Mouse (Mus musculus) gastrocnemius, postnatal 14 days (tissue): ENCODE measurements around the gene Ndel1. TPM values are rescaled to one million over a fixed set of nuclear protein-coding genes. Genes with fewer than 3 reads are reported as not detected.

ENCODE experiments used
- DNase-seq: peaks from one replicate; pipeline ENCODE4 v3.0.0; 2021; ENCODE audit warnings: mixed read lengths
- intact Hi-C: fragments of 180-260 bp; cut with DNase I; formaldehyde crosslinking; loops from one replicate; pipeline ENCODE4 v1.15.1; 2025; ENCODE audit warnings: low total_unique reads
- total RNA-seq, 2 experiments: library from RNA; stranded (reverse); gene quantifications; 2 replicates each; pipeline ENCODE4 v1.2.3; 2021

Ndel1 gene
- total RNA-seq, 2 experiments from 2014 or later: 54.3 to 61.1 TPM

DNA sequence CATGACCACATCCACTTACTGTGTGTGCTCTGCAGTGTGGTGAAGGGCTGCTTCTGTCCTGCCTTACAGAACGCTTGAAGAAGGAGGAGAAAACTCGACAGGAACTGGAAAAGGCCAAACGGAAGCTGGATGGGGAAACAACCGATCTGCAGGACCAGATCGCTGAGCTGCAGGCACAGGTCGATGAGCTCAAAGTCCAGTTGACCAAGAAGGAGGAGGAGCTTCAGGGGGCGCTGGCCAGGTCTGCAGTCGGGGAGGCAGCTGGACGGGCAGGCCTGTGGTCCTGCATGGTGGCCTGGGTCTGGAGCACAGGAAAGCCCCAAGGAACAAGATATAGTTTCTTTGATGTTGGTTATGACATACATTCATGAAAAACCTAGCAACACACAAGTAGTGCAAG is 79.9 kb downstream of the Ndel1 start:
- intact Hi-C loops: no loop called here
- DNase-seq: no peak

DNA sequence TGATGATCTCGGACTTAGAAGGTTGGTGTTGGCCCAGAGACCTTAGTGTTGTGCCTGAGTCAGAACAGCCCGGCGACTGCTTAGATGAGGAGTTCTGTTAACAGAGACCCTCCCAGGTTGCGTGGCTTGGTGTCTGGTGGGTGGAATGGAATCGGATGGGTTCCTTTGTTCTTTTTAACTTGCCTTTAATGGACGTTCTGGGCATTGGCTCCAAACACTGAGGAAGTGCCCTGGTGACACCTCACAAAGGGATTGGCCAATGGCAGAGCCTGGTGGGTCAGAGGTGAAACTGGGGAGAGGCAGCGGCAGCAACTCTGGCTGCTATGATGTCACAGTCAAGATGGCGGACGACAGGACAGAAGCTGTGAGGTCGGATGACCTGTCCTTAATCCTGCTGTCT is 80.9 kb downstream of the Ndel1 start:
- no peak for DNase-seq
- intact Hi-C loops: no loop called here

DNA sequence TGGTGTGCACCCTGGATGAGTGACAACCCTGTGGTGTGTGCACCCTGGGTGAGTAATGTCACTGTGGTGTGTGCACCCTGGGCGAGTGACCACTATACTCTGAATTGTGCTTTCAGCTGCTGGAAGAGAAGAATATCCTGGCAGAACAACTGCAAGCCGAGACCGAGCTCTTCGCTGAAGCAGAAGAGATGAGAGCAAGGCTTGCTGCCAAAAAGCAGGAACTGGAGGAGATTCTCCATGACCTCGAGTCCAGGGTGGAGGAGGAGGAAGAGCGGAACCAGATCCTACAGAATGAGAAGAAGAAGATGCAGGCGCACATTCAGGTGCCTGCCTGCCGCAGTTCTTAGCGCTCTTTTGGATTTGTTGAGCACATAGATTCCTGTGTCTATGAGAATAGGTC is 84.4 kb downstream of the Ndel1 start:
- DNase-seq: no peak
- intact Hi-C loops: no loop called here

DNA sequence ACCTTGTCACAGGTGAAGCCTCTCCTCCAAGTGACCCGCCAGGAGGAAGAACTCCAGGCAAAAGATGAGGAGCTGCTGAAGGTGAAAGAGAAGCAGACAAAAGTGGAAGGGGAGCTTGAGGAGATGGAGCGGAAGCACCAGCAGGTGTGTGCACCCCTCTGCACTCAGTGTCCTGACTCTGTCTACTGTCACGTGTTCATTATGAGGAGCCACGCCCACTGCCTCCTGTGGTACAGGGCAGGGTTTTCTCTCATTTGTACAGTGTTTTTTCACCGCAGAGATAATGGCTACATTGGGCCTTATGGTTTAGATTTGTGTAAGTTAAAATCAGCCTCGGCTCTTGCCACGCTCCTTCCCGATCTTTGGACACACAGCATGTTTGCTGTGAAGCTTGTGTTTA is 85.8 kb downstream of the Ndel1 start:
- intact Hi-C loops: no loop called here
- DNase-seq: no peak

DNA sequence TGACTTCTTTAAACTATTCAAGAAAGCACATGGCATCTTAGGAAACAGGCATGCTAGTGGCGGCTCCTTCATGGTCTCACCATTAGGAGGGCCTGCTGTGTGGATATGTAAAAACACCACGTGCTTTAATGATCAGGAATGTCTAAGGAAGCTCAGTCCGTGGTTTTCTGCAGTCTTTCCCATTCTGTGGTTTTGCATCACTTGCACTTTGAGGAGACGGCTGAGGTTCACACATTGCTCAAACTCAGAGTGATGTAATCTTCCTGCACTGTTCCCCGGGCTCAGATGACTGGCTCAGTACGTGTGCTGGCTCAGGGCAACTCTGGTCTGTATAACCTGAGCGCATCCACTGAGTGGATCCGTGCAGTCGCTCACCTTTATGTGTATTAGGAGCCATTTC is 89.3 kb downstream of the Ndel1 start:
- DNase-seq: no peak

DNA sequence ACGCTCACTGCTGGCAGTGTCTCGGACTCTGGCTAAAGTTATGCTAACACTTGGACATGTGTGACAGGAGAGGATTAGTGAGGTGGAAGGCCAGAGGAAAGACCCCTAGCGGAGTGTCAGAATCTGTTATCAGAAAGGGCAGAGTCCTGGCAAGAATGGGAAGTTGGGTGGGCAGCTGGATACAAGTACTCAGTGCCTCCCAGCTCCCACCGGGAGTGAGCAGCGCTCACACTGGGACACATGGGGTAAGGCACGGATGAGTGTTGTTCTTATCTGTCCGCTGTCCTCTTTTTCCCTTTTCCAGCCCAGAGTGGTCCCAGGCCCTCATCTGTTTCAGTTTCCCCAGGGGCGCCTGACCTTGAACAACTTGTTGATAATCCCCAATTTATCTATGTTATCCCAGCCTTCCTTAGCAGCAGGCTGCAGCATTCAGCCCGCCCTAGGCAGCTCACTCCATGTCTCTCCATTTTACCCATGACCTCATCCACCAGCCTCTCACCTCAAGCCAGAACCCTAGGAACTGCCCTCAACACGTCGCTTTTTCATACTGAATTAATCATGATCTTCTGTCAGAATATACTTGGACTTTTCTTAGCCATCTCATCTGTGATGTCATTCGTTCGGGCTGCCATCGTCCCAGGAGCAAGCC is 91.1 kb downstream of the Ndel1 start:
- intact Hi-C loops: no loop called here
- no peak for DNase-seq

More for the DNA sequence above, 89.3 kb downstream of the Ndel1 start:
- intact Hi-C loops: no loop called here

DNA sequence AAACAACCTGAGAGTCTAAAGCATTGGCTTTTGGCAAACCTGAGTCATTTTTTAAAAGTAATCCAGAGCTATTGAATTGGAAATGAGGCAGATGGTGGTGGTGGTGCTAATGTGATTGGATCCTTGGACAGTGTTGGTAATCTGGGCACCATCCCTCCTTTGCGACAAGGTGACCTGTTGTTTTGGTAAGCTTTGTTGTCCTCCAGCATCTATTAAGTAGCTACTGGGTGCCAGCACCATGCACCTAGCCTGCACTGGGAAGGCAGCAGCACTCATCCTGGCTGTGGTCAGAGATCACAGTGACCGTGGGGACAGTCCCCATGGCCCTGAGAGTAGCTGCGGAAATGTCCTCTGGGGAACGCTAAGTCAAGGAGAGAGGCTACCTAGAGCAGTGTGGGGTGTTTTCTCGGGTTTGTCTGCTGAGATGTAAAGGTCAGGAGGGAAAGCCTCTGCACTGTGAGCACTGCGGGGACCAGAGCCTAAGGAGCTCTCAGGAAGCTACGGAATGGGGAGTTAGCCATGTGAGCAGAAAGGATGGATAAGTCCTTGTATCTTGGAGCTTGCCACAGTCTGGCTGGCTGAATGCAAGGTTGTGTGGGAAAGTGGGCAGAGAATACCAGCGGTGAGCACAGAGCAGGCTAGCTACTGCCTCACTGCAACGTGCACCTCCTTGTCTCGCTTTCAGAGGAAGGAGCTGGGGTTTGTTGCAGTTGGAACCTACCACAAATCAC is 91.8 kb downstream of the Ndel1 start:
- DNase-seq: no peak
- intact Hi-C loops: no loop called here

DNA sequence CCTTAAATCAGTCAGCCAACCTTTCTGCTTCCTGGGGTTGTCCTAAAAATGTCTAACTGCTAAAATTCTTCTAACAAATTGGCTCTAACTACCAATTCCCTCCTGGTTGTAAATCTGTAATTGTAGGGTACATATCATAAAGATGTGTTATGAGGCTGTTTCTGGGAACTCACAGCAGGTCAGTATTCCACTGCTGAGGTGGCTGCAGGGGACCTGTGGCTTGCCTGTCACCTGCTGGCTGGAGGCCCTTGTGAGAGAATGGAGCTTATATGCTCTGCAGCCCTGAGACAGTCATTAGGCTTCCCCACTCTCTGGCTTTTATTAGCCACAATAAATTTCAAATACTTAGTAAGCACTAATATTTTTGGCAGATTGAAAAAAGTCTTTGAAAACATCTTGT is 92.8 kb downstream of the Ndel1 start:
- DNase-seq: no peak
- intact Hi-C loops: no loop called here

DNA sequence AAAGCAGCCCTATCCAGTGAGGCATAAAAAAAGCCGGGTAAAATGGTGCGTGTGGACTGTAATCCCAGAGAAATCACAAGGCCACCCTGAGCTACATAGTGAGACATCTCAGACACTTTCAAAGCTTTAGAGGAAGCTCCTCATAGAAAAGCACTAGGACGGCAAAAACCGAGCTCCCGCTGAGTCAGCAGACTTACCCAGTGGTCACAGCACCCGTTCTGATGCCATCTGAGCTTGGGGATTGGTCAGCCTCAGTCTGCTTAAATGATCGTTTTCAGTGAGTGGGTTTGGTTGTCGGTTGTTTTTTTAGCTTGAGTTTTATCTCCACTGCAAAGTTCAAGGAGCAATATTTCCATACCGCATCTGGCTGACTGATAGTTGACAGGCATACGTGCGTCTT is 93.7 kb downstream of the Ndel1 start:
- intact Hi-C loops: no loop called here
- DNase-seq: no peak

DNA sequence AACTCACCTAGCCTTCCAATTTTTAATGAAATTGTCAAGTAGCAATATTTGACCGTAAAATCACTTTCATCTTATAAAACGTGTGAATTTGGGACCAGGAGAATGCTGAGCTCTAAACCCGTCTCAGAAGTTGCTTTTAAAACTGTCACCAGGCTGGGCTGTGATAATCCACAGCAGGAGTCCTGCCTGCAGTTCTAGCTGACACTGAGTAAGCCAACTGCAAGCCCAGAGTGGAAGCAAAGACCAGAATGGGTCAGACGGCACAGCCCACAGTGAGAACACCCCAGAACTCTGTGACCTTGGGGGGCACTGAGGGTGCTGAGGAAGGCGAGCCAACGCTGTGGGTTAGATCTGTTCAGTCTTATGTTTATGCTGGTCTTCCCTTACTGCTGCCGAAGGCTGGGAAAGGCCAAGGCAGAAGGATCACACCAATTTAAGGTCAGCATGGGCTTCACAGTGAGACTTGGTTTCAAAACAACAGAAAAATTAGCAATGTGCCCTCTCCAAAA is 95.5 kb downstream of the Ndel1 start:
- intact Hi-C loops: no loop called here
- no peak for DNase-seq

Other genes with a start within 250 kb of the Ndel1 start
- gene Myh10, start 180.3 kb downstream of the Ndel1 start, total RNA-seq: 10 to 100 TPM; 16.4 to 23.0 TPM
- gene Rnf222, start 16.7 kb upstream of the Ndel1 start, total RNA-seq: not detected
- 100 to 1,000 TPM; 791 to 878 TPM for gene Rpl26, start 29.7 kb upstream of the Ndel1 start, total RNA-seq
- not detected for gene Odf4, start 55.2 kb upstream of the Ndel1 start, total RNA-seq
- gene Arhgef15, start 85.6 kb upstream of the Ndel1 start, total RNA-seq: 10 to 100 TPM; 10.7 to 13.8 TPM
- 1 to 10 TPM; 4.3 to 5.7 TPM for gene Slc25a35, start 96.3 kb upstream of the Ndel1 start, total RNA-seq
- gene Rangrf, start 103.3 kb upstream of the Ndel1 start, total RNA-seq: 10 to 100 TPM; 54.2 to 57.7 TPM
- gene Pfas, start 136.6 kb upstream of the Ndel1 start, total RNA-seq: 1 to 10 TPM; 5.6 to 7.3 TPM
- gene Ctc1, start 144.1 kb upstream of the Ndel1 start, total RNA-seq: 1 to 10 TPM; 7.5 to 8.1 TPM
- 1 to 10 TPM; 4.2 to 4.4 TPM for gene Aurkb, start 173.8 kb upstream of the Ndel1 start, total RNA-seq
- 10 to 100 TPM; 13.5 to 14.3 TPM for gene Borcs6, start 187.9 kb upstream of the Ndel1 start, total RNA-seq
- gene Tmem107, start 198.9 kb upstream of the Ndel1 start, total RNA-seq: 1 to 10 TPM; 2.9 to 4.7 TPM
- 10 to 100 TPM; 37.9 to 39.7 TPM for gene Vamp2, start 216.6 kb upstream of the Ndel1 start, total RNA-seq
- 10 to 100 TPM; 22.1 to 77.5 TPM for gene Per1, start 223.4 kb upstream of the Ndel1 start, total RNA-seq
- under 1 TPM in 1 of 2 experiments, not detected in 1; 0.10 TPM for gene Hes7, start 248.5 kb upstream of the Ndel1 start, total RNA-seq